Mouse (Mus musculus) brain, embryonic 14.5 days (tissue): ENCODE results near the gene Hspa1a.

Source experiments
- CTCF ChIP-seq: fragments of 200-500 bp; IDR thresholded peaks from 2 replicates; pipeline ENCODE4 v1.5.1; 2012; ENCODE audit warnings: inconsistent platforms, mild to moderate bottlenecking, moderate library complexity, borderline replicate concordance; ENCODE audit not compliant: insufficient read depth, insufficient read length; ENCODE audit errors: extremely low read depth
- POLR2A ChIP-seq: fragments of 200-500 bp; IDR thresholded peaks from 2 replicates; pipeline ENCODE4 v1.6.1; 2012; ENCODE audit warnings: mild to moderate bottlenecking, inconsistent platforms, borderline replicate concordance; ENCODE audit not compliant: poor library complexity, insufficient read depth, insufficient read length, severe bottlenecking; ENCODE audit errors: extremely low read depth

DNA sequence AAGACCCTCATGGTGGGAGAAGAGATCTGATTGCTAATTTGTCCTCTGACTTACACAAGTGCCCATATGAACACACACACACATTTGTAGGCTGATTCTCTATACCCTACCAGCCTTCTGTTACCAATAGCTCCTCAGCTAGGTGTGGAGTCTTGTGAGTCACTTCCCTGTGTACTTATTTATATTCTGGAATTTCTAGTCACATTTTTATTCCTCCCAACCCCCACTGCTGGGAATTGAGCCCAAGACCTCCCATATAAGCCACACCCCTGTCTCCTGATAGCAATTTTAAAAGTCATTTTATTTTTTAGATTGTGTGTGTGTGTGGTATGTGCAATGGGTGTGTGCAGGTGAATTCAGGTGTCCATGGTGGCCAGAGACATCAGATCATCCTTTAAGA, 27.6 kb downstream of the Hspa1a start:
- TF ChIP-seq CTCF: no peak
- no peak for TF ChIP-seq POLR2A
